Mouse (Mus musculus): ENCODE measurements at regions not wholly inside any gene's neighbourhood (a gene's known extent, or its start where the extent isn't known, plus 50 kb on each side); places are given as distances from the start of the nearest gene placed in this dataset.

- no peak for TF ChIP-seq EP300 (IDR thresholded peaks at IDR 0.05)
- peak; percentile 79 for TF ChIP-seq CTCF (IDR thresholded peaks at IDR 0.05)
Measured at GRCm38 (mm10) chr1:45627840-45628239, 124.8 kb upstream of the Col5a2 start.
